Mouse (Mus musculus): ENCODE measurements at regions not wholly inside any gene's neighbourhood (a gene's known extent, or its start where the extent isn't known, plus 50 kb on each side); places are given as distances from the start of the nearest gene placed in this dataset.

DNA sequence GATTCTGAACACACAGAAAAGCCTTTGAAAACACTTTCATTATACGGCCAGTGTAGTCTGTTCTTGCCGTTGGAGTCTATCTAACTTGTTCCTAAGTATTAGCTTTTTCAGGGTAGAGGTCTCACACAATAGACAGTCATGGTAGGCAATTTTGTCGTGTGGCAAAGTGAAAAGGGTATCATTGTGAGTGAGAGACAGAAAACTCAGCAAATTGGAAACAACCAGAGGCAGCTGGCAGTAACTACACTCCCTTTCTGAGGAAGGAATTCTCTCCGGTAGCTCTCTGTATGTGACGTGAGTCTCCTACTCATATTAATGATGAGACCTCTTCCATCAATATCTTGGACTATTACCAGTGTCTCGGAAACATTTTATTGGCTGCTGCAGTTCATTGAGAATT lies 413.8 kb upstream of the Hnrnpa3 start:
- no peaks in the 10 kb centered on the region; the same call in 1 of the 2 replicates for H3K4me1 ChIP-seq (replicated peaks; ENCODE audit: control insufficient read depth, insufficient read depth, low read length)
- no peak overlapping the region for H3K27ac ChIP-seq (ENCODE audit: control insufficient read depth, insufficient read depth, low read length)
- DNase-seq = no peak
- no peak overlapping the region for H3K4me3 ChIP-seq (ENCODE audit: control insufficient read depth, insufficient read depth, low read length)
- TF ChIP-seq CTCF (IDR thresholded peaks at IDR 0.05; ENCODE audit: borderline replicate concordance, control insufficient read depth, extremely low read depth, insufficient read depth, low read length, poor library complexity) (no peak), POLR2A (IDR thresholded peaks at IDR 0.05; ENCODE audit: control insufficient read depth, extremely low read depth, insufficient read depth, low read length, poor library complexity) (no peak)
- 94% methylated on average over 6 of the region's 6 CpGs for WGBS
- no peaks in the 10 kb centered on the region for H3K36me3 ChIP-seq (ENCODE audit: control insufficient read depth, insufficient read depth, low read length)
- no peaks in the 10 kb centered on the region for H3K27me3 ChIP-seq (ENCODE audit: control insufficient read depth, insufficient read depth, low read length)

DNA sequence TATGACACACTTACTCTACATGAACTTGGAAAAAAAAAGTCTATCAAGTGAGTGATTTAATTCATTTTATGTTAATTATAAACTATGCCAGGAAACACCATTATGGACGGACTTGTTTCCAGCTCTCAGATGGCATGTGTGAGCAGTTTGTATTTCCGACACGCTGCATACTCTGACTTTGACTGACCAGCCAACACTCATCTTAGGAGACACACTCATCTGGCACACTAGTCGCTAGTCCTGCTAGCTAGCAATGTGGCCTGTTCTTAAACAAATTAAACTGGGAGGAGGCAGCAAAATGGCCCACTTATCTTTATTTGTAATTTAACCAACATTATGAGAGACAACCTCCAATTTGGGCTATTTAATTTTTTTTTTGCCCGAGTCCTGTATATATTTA lies 413.4 kb upstream of the Hnrnpa3 start:
- 79% methylated on average over 5 of the region's 5 CpGs for WGBS
- no peak overlapping the region for H3K27ac ChIP-seq (ENCODE audit: control insufficient read depth, insufficient read depth, low read length)
- H3K27me3 ChIP-seq (ENCODE audit: control insufficient read depth, insufficient read depth, low read length) = no peaks in the 10 kb centered on the region
- H3K4me1 ChIP-seq (replicated peaks; ENCODE audit: control insufficient read depth, insufficient read depth, low read length) = no peaks in the 10 kb centered on the region; the same call in 1 of the 2 replicates
- DNase-seq = no peak
- no peaks in the 10 kb centered on the region for H3K36me3 ChIP-seq (ENCODE audit: control insufficient read depth, insufficient read depth, low read length)
- no peak overlapping the region for H3K4me3 ChIP-seq (ENCODE audit: control insufficient read depth, insufficient read depth, low read length)
- TF ChIP-seq POLR2A (IDR thresholded peaks at IDR 0.05; ENCODE audit: control insufficient read depth, extremely low read depth, insufficient read depth, low read length, poor library complexity) = no peak
- no peak for TF ChIP-seq CTCF (IDR thresholded peaks at IDR 0.05; ENCODE audit: borderline replicate concordance, control insufficient read depth, extremely low read depth, insufficient read depth, low read length, poor library complexity)

DNA sequence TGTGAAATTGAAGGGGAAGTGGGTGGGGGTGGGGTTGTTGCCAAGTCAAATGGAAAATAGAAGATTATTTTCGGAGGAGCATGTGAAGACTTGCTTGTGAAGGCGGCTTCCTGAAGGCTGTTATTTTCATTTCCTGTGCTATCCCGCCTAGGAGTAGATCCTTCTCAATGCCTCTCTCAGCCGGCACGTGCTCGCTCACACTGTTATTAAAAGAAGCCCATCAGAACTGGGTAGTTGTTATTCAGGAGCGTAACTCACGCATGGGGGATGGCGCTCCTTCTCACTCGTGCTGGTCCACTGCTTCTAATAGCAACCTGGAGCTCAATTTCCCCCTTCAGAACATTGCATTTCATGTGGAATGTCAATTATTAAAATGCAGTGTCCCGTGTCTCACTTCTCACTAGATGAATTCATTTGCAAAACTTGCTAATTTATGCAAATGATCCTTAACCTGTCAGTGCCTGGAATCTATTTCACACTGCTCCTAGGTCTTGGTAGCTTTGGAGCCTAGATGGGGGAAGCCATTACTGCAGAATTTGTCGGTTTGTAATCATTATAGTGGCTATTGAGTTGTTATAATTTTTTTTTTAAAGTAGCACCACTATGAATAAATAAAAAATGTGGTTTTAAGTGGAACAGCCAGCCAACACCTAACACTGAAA lies 412.8 kb upstream of the Hnrnpa3 start:
- TF ChIP-seq POLR2A (IDR thresholded peaks at IDR 0.05; ENCODE audit: control insufficient read depth, extremely low read depth, insufficient read depth, low read length, poor library complexity) (no peak), CTCF (IDR thresholded peaks at IDR 0.05; ENCODE audit: borderline replicate concordance, control insufficient read depth, extremely low read depth, insufficient read depth, low read length, poor library complexity) (no peak)
- H3K4me3 ChIP-seq (ENCODE audit: control insufficient read depth, insufficient read depth, low read length) = no peak overlapping the region
- WGBS = 21% methylated on average over 12 of the region's 12 CpGs
- H3K36me3 ChIP-seq (ENCODE audit: control insufficient read depth, insufficient read depth, low read length) = no peaks in the 10 kb centered on the region
- no peak for DNase-seq
- no peaks in the 10 kb centered on the region; the same call in 1 of the 2 replicates for H3K4me1 ChIP-seq (replicated peaks; ENCODE audit: control insufficient read depth, insufficient read depth, low read length)
- H3K27me3 ChIP-seq (ENCODE audit: control insufficient read depth, insufficient read depth, low read length) = no peaks in the 10 kb centered on the region
- H3K27ac ChIP-seq (ENCODE audit: control insufficient read depth, insufficient read depth, low read length) = no peak overlapping the region

DNA sequence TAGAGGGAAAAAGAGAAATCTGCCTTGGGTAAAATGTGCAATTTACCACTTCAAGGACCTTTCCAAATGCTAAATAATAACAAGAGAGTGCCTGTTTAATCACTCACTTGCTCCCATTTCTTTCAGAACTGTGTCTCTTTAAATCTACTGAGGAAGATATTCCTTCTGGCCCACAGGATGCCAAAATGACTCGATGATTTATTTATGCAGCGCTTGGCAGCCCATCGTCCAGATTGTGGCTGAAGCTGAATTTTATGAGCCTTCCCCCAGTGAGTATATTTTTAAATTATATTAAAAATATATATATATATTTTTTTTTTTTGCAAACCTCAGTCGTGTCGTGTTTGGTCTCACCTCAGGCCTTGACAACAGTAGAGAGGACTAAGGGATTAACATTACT lies 410.8 kb upstream of the Hnrnpa3 start:
- 57% methylated on average over 5 of the region's 5 CpGs for WGBS
- TF ChIP-seq CTCF (IDR thresholded peaks at IDR 0.05; ENCODE audit: borderline replicate concordance, control insufficient read depth, extremely low read depth, insufficient read depth, low read length, poor library complexity) = no peak
- TF ChIP-seq POLR2A (IDR thresholded peaks at IDR 0.05; ENCODE audit: control insufficient read depth, extremely low read depth, insufficient read depth, low read length, poor library complexity) = no peak
- H3K4me1 ChIP-seq (replicated peaks; ENCODE audit: control insufficient read depth, insufficient read depth, low read length) = no peaks in the 10 kb centered on the region; the same call in 1 of the 2 replicates
- H3K4me3 ChIP-seq (ENCODE audit: control insufficient read depth, insufficient read depth, low read length) = no peak overlapping the region
- H3K36me3 ChIP-seq (ENCODE audit: control insufficient read depth, insufficient read depth, low read length) = no peaks in the 10 kb centered on the region
- no peak overlapping the region for H3K27ac ChIP-seq (ENCODE audit: control insufficient read depth, insufficient read depth, low read length)
- no peaks in the 10 kb centered on the region for H3K27me3 ChIP-seq (ENCODE audit: control insufficient read depth, insufficient read depth, low read length)
- no peak for DNase-seq

DNA sequence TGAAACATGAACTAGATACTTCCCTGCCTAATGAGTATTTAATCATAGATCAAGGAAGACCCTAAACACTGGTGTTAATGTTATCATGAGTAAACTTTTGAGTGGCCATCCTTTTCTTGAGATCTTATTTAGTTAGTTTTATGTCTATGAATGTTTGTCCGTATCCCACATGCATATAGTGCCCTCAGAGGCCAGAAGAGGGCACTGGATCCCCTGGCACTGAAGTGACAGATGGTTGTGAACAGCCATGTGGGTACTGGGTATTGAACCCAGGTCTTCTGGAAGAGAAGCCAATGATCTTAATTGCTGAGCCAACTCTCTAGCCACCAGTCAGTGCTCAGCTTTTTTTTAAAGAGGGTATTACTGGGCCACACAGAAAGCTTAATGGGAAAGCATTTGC lies 408.6 kb upstream of the Hnrnpa3 start:
- no peak for TF ChIP-seq POLR2A (IDR thresholded peaks at IDR 0.05; ENCODE audit: control insufficient read depth, extremely low read depth, insufficient read depth, low read length, poor library complexity)
- TF ChIP-seq CTCF (IDR thresholded peaks at IDR 0.05; ENCODE audit: borderline replicate concordance, control insufficient read depth, extremely low read depth, insufficient read depth, low read length, poor library complexity) = no peak
- DNase-seq = no peak
- no peaks in the 10 kb centered on the region for H3K27me3 ChIP-seq (ENCODE audit: control insufficient read depth, insufficient read depth, low read length)
- WGBS = 93% methylated on average over 1 of the region's 1 CpGs
- no peaks in the 10 kb centered on the region; the same call in 1 of the 2 replicates for H3K4me1 ChIP-seq (replicated peaks; ENCODE audit: control insufficient read depth, insufficient read depth, low read length)
- no peaks in the 10 kb centered on the region for H3K36me3 ChIP-seq (ENCODE audit: control insufficient read depth, insufficient read depth, low read length)
- no peak overlapping the region for H3K4me3 ChIP-seq (ENCODE audit: control insufficient read depth, insufficient read depth, low read length)
- no peak overlapping the region for H3K27ac ChIP-seq (ENCODE audit: control insufficient read depth, insufficient read depth, low read length)

DNA sequence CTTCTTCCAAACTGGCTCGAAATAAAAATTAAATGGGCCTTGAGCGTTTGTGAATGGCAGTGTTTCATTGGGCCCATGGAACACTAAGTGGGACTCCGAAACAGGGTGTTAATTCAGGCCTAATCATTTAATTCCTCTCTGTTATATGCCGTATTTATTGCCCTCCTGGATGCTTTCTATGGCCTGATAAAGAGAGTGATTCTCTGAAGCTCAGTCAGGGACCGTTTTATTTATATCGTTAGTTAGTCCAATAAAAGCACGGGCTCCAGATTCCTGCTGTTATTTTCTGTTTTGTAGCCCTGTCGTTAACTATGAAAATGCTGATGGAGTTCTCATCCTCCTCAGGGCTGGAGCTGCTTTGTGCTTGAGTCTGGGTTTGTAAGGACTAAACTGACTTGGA lies 406.2 kb upstream of the Hnrnpa3 start:
- H3K27me3 ChIP-seq (ENCODE audit: control insufficient read depth, insufficient read depth, low read length) = no peaks in the 10 kb centered on the region
- H3K4me3 ChIP-seq (ENCODE audit: control insufficient read depth, insufficient read depth, low read length) = no peak overlapping the region
- no peaks in the 10 kb centered on the region for H3K4me1 ChIP-seq (replicated peaks; ENCODE audit: control insufficient read depth, insufficient read depth, low read length)
- no peak overlapping the region for H3K27ac ChIP-seq (ENCODE audit: control insufficient read depth, insufficient read depth, low read length)
- no peak for DNase-seq
- 97% methylated on average over 8 of the region's 8 CpGs for WGBS
- no peaks in the 10 kb centered on the region for H3K36me3 ChIP-seq (ENCODE audit: control insufficient read depth, insufficient read depth, low read length)
- TF ChIP-seq CTCF (IDR thresholded peaks at IDR 0.05; ENCODE audit: borderline replicate concordance, control insufficient read depth, extremely low read depth, insufficient read depth, low read length, poor library complexity) (no peak), POLR2A (IDR thresholded peaks at IDR 0.05; ENCODE audit: control insufficient read depth, extremely low read depth, insufficient read depth, low read length, poor library complexity) (no peak)

DNA sequence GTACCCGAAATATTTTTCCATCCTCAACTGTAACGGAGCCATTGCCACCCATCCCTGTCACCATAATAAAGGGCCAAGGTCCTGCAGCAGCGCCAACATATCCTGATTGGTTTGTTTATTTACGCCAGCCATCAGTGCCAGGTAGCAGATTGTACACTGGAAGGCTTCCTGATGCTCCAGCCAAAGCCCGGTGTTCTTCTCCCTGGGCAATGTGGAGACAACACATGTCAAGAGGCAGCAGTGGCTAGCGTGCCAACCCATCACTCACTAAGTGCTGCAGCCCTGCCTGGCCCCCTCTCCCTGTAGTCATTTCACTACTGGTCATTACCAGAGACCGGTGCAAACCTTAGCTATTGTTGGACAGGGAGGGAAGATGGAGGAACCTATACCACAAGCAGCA lies 393.8 kb upstream of the Hnrnpa3 start:
- no peak for DNase-seq
- no peak for TF ChIP-seq CTCF (IDR thresholded peaks at IDR 0.05; ENCODE audit: borderline replicate concordance, control insufficient read depth, extremely low read depth, insufficient read depth, low read length, poor library complexity)
- TF ChIP-seq POLR2A (IDR thresholded peaks at IDR 0.05; ENCODE audit: control insufficient read depth, extremely low read depth, insufficient read depth, low read length, poor library complexity) = no peak
- WGBS = 91% methylated on average over 7 of the region's 7 CpGs

More for the DNA sequence above, 393.8 kb upstream of the Hnrnpa3 start:
- H3K4me1 ChIP-seq (replicated peaks; ENCODE audit: control insufficient read depth, insufficient read depth, low read length) = no peaks in the 10 kb centered on the region
- H3K4me3 ChIP-seq (ENCODE audit: control insufficient read depth, insufficient read depth, low read length) = no peak overlapping the region
- H3K27ac ChIP-seq (ENCODE audit: control insufficient read depth, insufficient read depth, low read length) = no peak overlapping the region
- no peaks in the 10 kb centered on the region for H3K27me3 ChIP-seq (ENCODE audit: control insufficient read depth, insufficient read depth, low read length)
- H3K36me3 ChIP-seq (ENCODE audit: control insufficient read depth, insufficient read depth, low read length) = no peaks in the 10 kb centered on the region
